Mouse (Mus musculus): ENCODE results near the gene Zfp169.

Zfp169 gene

DNA sequence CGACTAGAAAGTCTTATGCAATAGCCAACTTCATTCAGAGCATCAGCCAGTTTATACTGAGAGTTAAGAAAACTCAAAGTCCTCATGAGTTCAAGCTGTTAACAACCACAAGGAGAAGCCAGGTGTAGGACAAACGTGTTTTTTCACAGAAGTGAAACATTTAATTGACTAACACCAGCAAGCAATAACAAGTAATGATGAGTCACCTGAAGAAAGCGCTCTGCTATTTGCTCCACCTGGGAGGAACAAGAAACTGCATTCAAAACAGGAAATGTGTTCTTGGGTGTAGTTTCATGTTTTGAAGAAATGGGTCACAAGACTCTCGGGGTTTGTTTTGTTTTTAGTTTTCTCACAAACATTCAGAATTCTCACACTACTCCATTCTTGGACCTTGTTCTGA, 2.6 kb upstream of the Zfp169 start:
- no peak for DNase-seq (ENCODE audit: low spot score)

DNA sequence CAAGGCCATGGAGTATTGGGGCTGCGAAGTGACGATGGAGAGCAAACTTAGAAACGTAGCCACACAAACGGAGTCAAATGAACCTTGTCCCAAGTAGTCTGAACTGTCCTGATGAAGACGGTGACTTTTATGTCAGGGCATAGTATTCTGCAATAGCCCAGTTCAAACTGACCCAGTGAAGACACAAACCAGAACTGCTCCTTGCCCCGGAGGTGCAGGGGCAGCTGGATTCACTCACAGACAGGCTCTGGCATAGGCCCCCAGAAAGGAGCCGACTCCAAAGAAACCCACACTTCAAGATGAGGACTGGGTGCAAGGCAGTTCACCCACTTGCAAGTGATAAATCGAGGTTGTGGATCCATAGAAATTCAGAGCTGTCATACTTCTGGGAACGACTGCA, 4.6 kb downstream of the Zfp169 start:
- no peak for DNase-seq (ENCODE audit: low spot score)

GRCm38 (mm10) chr13:48502422-48502821, 10.8 kb downstream of the Zfp169 start:
- no peak for DNase-seq (ENCODE audit: low spot score)

- DNase-seq (ENCODE audit: low spot score): no peak
Observed at GRCm38 (mm10) chr13:48498676-48499075, 14.6 kb downstream of the Zfp169 start.

- no peak for DNase-seq (ENCODE audit: low spot score)
Observed at GRCm38 (mm10) chr13:48497693-48498221, 15.5 kb downstream of the Zfp169 start.

GRCm38 (mm10) chr13:48493183-48493582, 20.1 kb downstream of the Zfp169 start:
- no peak for DNase-seq (ENCODE audit: low spot score)

DNA sequence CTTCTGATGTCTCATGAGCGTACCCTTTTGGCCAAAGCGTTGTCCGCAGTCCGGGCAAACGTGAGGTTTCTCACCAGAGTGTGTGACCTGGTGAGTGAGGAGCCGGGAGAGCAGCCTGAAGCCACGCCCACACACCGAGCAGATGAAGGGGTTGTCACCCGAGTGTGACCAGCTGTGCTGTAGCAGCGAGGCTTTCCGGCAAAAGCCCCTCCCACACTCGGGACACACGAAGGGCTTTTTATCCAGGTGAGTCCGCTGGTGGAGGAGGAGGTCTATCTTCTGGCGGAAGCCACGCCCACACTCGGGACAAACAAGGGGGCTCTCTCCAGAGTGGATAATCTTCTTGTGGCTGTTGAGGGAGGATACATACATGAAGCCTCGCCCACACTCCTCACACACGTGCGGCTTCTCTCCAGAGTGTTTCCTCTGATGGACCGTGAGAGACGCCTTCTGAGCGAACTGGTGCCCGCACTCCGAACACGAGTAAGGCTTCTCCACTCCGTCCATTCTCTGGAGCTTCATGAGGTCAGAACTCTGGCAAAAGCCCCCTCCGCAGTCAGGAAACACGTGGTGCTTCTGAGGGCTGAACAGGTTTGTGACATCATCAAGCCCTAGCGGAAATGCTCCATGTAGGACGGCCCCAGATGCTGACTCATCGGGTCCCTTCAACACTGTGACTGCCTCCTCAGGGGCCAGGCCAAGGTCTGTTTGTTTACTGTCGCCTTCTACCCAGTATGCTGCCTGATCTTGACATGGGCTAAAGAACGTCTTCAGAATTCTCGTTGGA, 22.7 kb downstream of the Zfp169 start:
- DNase-seq (ENCODE audit: low spot score): no peak

- no peak for DNase-seq (ENCODE audit: low spot score)
Observed at GRCm38 (mm10) chr13:48483606-48484005, 29.6 kb downstream of the Zfp169 start.

- no peak for DNase-seq (ENCODE audit: low spot score)
Observed at GRCm38 (mm10) chr13:48468656-48469180, 44.5 kb downstream of the Zfp169 start.

- DNase-seq (ENCODE audit: low spot score): no peak
Observed at GRCm38 (mm10) chr13:48466186-48466585, 47.1 kb downstream of the Zfp169 start.

- DNase-seq (ENCODE audit: low spot score): peak; percentile 3
Observed at GRCm38 (mm10) chr13:48464170-48464569, 49.1 kb downstream of the Zfp169 start.

DNA sequence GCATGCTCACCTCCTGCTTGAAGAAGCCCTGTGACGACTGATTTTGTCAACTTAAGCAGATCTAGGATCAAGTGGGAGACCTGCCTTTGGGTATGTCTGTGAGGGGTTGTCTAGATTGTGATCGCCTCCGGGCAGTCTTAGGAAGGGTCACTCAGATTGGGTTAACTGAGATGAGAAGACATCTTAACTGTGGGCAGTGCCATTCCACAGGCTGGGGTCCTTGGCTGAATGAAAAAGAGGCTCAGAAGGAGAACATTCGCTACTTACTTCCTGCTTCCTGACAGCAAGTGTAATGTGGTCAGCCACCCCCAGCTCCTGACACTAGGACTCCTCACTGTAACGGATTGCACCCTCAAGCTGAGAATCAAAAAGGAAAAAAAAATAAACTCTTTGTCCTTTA, 54.0 kb downstream of the Zfp169 start:
- no peak for DNase-seq (ENCODE audit: low spot score)

DNA sequence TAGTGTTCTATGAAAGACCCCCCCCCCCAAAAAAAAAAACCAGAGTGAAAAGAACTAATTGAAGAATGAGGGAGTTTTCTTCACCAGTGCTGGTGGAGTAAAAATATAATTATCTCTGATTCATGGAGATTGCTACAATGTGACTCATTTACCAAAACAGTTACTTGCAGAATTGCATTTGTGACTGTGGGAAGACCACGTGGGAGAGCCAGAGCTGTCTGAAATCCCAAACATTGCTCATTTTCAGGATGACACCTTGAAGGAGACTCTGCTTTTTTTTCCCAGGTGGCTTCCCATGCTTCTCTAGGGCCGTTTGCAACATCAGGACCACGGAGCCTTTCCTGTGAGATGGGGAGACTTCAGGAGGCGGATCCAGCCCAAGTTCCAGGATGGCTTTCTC, 65.1 kb downstream of the Zfp169 start:
- no peak for DNase-seq (ENCODE audit: low spot score)

DNA sequence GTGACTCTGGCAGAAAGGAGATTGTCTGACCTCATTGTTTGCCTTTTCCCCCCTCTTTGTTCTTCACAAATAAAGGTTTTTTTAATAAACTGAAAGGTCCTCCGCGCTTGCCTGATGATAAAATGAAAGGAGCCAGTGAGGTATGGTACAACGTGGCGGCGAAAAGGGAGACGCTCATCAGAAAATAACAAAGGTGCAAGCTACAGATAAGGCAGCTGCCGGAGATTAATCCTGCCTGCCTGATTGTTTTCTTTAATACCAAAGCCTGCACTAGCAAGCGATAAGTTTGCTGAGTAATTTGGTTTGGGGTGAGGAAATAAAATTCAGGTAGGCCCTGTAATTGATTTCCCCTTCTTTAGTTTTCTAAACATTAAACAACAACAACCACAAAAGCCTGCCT, 69.3 kb downstream of the Zfp169 start:
- DNase-seq (ENCODE audit: low spot score): no peak

- no peak for DNase-seq (ENCODE audit: low spot score)
Observed at GRCm38 (mm10) chr13:48438321-48438720, 74.9 kb downstream of the Zfp169 start.

Measured in spleen, adult 12 weeks (tissue).